Mouse (Mus musculus) heart, adult 18-20 months (tissue): Measurements from ENCODE around the gene Sf3b6. TPM values are rescaled to one million over a fixed set of nuclear protein-coding genes. Genes with fewer than 3 reads are reported as not detected.
A peak's percentile ranks its signal among the peaks of the same experiment; 100 is the strongest.
"Not testable (repeated sequence)": the region's sequence is repeated elsewhere in the genome, so short reads cannot be mapped to it uniquely, and the experiment has no call there.

Source experiments
- DNase-seq, 2 experiments: peaks; one replicate each; pipeline ENCODE4 v3.0.0; 2021 to 2022; ENCODE audit warnings: mixed read lengths in 1 of 2
- long read RNA-seq, 2 experiments: library from polyadenylated mRNA; stranded (forward); transcript quantifications; one replicate each; pipeline ENCODE4 v2.0.0; 2021
- total RNA-seq, 2 experiments: library from RNA; stranded (reverse); gene quantifications; 2 replicates each; pipeline ENCODE4 v1.2.3; 2021

Gene Sf3b6
- 10 to 100 TPM; 41.5 TPM for total RNA-seq
- long read RNA-seq, experiment 1, transcript Sf3b6-201 (4 exons, 1,180 nt) = major isoform, 21 of 26 reads
- long read RNA-seq, experiment 1, transcript Sf3b6-202 (2 exons, 455 nt) = minor isoform, 5 of 26 reads
- long read RNA-seq, experiment 1, partial matches to known transcripts = 0 of 26 reads
- long read RNA-seq, experiment 1, other reads (novel, unspliced or antisense) = 0 of 26 reads
- long read RNA-seq, experiment 2, transcript Sf3b6-201 (4 exons, 1,180 nt) = major isoform, 15 of 20 reads
- long read RNA-seq, experiment 2, transcript Sf3b6-202 (2 exons, 455 nt) = minor isoform, 5 of 20 reads
- long read RNA-seq, experiment 2, partial matches to known transcripts = 0 of 20 reads
- long read RNA-seq, experiment 2, other reads (novel, unspliced or antisense) = 0 of 20 reads

- DNase-seq = peak; percentile 98 to 100
Measured at GRCm38 (mm10) chr12:4817361-4818101, at the start of gene Sf3b6. Gene Sf3b6 (plus strand): TSS chr12:4817544.

GRCm38 (mm10) chr12:4768492-4769332, 48.6 kb upstream of the Sf3b6 start, which contains the start of the genes Pfn4 and Fam228b:
Gene Pfn4 (plus strand): TSS chr12:4769022.
Gene Fam228b (minus strand): TSS chr12:4769267.
- DNase-seq = peak; percentile 97 to 100

- no peak for DNase-seq
Measured at GRCm38 (mm10) chr12:4769333-4769723, 48.0 kb upstream of the Sf3b6 start.

GRCm38 (mm10) chr12:4774895-4775587, 42.3 kb upstream of the Sf3b6 start:
- DNase-seq = no peak

GRCm38 (mm10) chr12:4775588-4775949, 41.8 kb upstream of the Sf3b6 start:
- DNase-seq = no peak

GRCm38 (mm10) chr12:4777734-4778133, 39.6 kb upstream of the Sf3b6 start:
- DNase-seq = no peak

- DNase-seq = no peak
Measured at GRCm38 (mm10) chr12:4780245-4780644, 37.1 kb upstream of the Sf3b6 start.

- no peak for DNase-seq
Measured at GRCm38 (mm10) chr12:4781270-4781669, 36.1 kb upstream of the Sf3b6 start.

GRCm38 (mm10) chr12:4781725-4782404, 35.5 kb upstream of the Sf3b6 start:
- peak; percentile 14 to 19 for DNase-seq

- no peak for DNase-seq
Measured at GRCm38 (mm10) chr12:4783598-4783997, 33.7 kb upstream of the Sf3b6 start.

GRCm38 (mm10) chr12:4784466-4784865, 32.9 kb upstream of the Sf3b6 start:
- no peak for DNase-seq

- not testable (repeated sequence) for DNase-seq
Measured at GRCm38 (mm10) chr12:4788128-4788527, 29.2 kb upstream of the Sf3b6 start.

GRCm38 (mm10) chr12:4793718-4794117, 23.6 kb upstream of the Sf3b6 start:
- DNase-seq = no peak

GRCm38 (mm10) chr12:4797471-4797870, 19.9 kb upstream of the Sf3b6 start:
- DNase-seq = not testable (repeated sequence)

- DNase-seq = no peak
Measured at GRCm38 (mm10) chr12:4811036-4811435, 6.3 kb upstream of the Sf3b6 start.

- no peak for DNase-seq
Measured at GRCm38 (mm10) chr12:4811705-4812104, 5.6 kb upstream of the Sf3b6 start.

- DNase-seq = peak in 1 of 2 experiments; percentile 8
Measured at GRCm38 (mm10) chr12:4813636-4814035, 3.7 kb upstream of the Sf3b6 start.

GRCm38 (mm10) chr12:4816680-4817360, 524 bp upstream of the Sf3b6 start:
- DNase-seq = peak in 1 of 2 experiments; percentile 6

GRCm38 (mm10) chr12:4827256-4827655, 9.9 kb downstream of the Sf3b6 start:
- DNase-seq = no peak

- no peak for DNase-seq
Measured at GRCm38 (mm10) chr12:4836959-4837358, 19.6 kb downstream of the Sf3b6 start.
